Mouse (Mus musculus): ENCODE measurements around the gene Tsen34.

GRCm38 (mm10) chr7:3704475-3704874 is 11.8 kb downstream of the Tsen34 start:
- TF ChIP-seq POLR2A (IDR thresholded peaks at IDR 0.05; ENCODE audit: borderline replicate concordance, low read depth, low read length) (no peak), CTCF (IDR thresholded peaks at IDR 0.05; ENCODE audit: low read depth, low read length) (no peak)
